Mouse (Mus musculus): Measurements from ENCODE around the gene Six5.

GRCm38 (mm10) chr7:19068707-19069106 is 25.7 kb upstream of the Six5 start:
- TF ChIP-seq CTCF (IDR thresholded peaks at IDR 0.05; ENCODE audit: insufficient read depth, low read length) (peak; percentile 79), POLR2A (IDR thresholded peaks at IDR 0.05; ENCODE audit: borderline replicate concordance, extremely low read depth, low read depth, low read length) (no peak)

Measured in lung, adult 2 months (tissue).